19 mouse cellular contexts compared by ENCODE assay signal in genomic region chr13:97256849-97257379, GRCm38 (mm10). TPM values are rescaled to one million over a fixed set of nuclear protein-coding genes. Genes with fewer than 3 reads are reported as not detected.
A peak's percentile ranks its signal among the peaks of the same experiment; 100 is the strongest.
DNase-seq lines count a peak whose midpoint lies in the region; ATAC-seq lines count a peak whose summit lies in the region.
"Had no signal": no experiment of that assay in that cellular context is flagged by ENCODE, and none has a peak within 500 bp of the region (broad histone marks: within the 10 kb centered on the region; RNA-seq: fewer than 3 reads in every experiment).

No protein-coding gene starts in this region.

- DNase-seq in kidney, postnatal 4 days = no peak
- no peak for DNase-seq in right cerebral cortex, postnatal 25 days
- no peak for DNase-seq in natural killer cell, adult 2 months (ENCODE audit: low spot score in 2 of 2)
- no peak for DNase-seq in cerebellum, postnatal 4 days (ENCODE audit: low spot score in 2 of 2)
- DNase-seq: adrenal gland, postnatal 36 days; B cell, adult 2 months; cerebellum, adult 11-12 months; heart, adult 11 months; heart, postnatal 36 days; kidney, adult 9 months; thymus, postnatal 14 days had no signal

- 35% methylated on average over 12 of the region's 12 CpGs for WGBS in kidney, embryonic 15.5 days
- 22% methylated on average over 12 of the region's 12 CpGs for WGBS in forebrain, embryonic 13.5 days
- WGBS in neural tube, embryonic 13.5 days = 34% methylated on average over 12 of the region's 12 CpGs

- peaks cover 15% of the 10 kb centered on the region for H3K36me3 ChIP-seq in kidney, embryonic 15.5 days
- peaks cover 14% of the 10 kb centered on the region for H3K36me3 ChIP-seq in forebrain, embryonic 13.5 days (ENCODE audit: poor library complexity, severe bottlenecking)
- H3K36me3 ChIP-seq in neural tube, embryonic 13.5 days = peaks cover 15% of the 10 kb centered on the region
- H3K36me3 ChIP-seq: G1E had no signal

- no peaks in the 10 kb centered on the region for H3K9me3 ChIP-seq in kidney, embryonic 15.5 days (replicated peaks)
- no peaks in the 10 kb centered on the region for H3K9me3 ChIP-seq in forebrain, embryonic 13.5 days (replicated peaks)
- H3K9me3 ChIP-seq in neural tube, embryonic 13.5 days = no peaks in the 10 kb centered on the region
- H3K9me3 ChIP-seq: embryonic facial prominence, embryonic 15.5 days; G1E had no signal

- peaks cover 5% of the 10 kb centered on the region; the same call in 1 of the 2 replicates for H3K27me3 ChIP-seq in kidney, embryonic 15.5 days
- H3K27me3 ChIP-seq in forebrain, embryonic 13.5 days = no peaks in the 10 kb centered on the region
- no peaks in the 10 kb centered on the region for H3K27me3 ChIP-seq in neural tube, embryonic 13.5 days
- H3K27me3 ChIP-seq: embryonic facial prominence, embryonic 15.5 days had no signal

- no peak for ATAC-seq in kidney, embryonic 15.5 days (replicated peaks; ENCODE audit: low FRiP score)
- peak; percentile 5; the same call in 1 of the 2 replicates for ATAC-seq in forebrain, embryonic 13.5 days
- ATAC-seq in megakaryocyte progenitor cell, adult 5-6 weeks (replicated peaks; ENCODE audit: poor library complexity) = peak; percentile 38
- ATAC-seq in neural tube, embryonic 13.5 days (ENCODE audit: low read depth) = no peak

- 0 out of 2 replicates have a peak overlapping the region, but pooled peaks have one; percentile 1 for H3K27ac ChIP-seq in kidney, embryonic 15.5 days
- H3K27ac ChIP-seq in forebrain, embryonic 13.5 days = peak overlapping the region; percentile 92
- peak overlapping the region; percentile 1; the same call in 1 of the 2 replicates for H3K27ac ChIP-seq in neural tube, embryonic 13.5 days (replicated peaks)
- H3K27ac ChIP-seq: embryonic facial prominence, embryonic 15.5 days; liver, embryonic 14.5 days; macrophage had no signal

- peaks cover 27% of the 10 kb centered on the region for H3K4me1 ChIP-seq in kidney, embryonic 15.5 days
- H3K4me1 ChIP-seq in forebrain, embryonic 13.5 days = peaks cover 76% of the 10 kb centered on the region
- H3K4me1 ChIP-seq in neural tube, embryonic 13.5 days (replicated peaks) = peaks cover 70% of the 10 kb centered on the region

- H3K4me3 ChIP-seq in kidney, embryonic 15.5 days (replicated peaks) = no peak overlapping the region
- no peak overlapping the region for H3K4me3 ChIP-seq in forebrain, embryonic 13.5 days
- H3K4me3 ChIP-seq in neural tube, embryonic 13.5 days = no peak overlapping the region
- H3K4me3 ChIP-seq: embryonic facial prominence, embryonic 15.5 days had no signal

- no peak overlapping the region for H3K9ac ChIP-seq in kidney, embryonic 15.5 days
- 0 out of 2 replicates have a peak overlapping the region, but pooled peaks have one; percentile 14 for H3K9ac ChIP-seq in forebrain, embryonic 13.5 days
- H3K9ac ChIP-seq in neural tube, embryonic 13.5 days = no peak overlapping the region
- H3K9ac ChIP-seq: embryonic facial prominence, embryonic 15.5 days; liver, embryonic 14.5 days had no signal

- no peak overlapping the region for H3K4me2 ChIP-seq in kidney, embryonic 15.5 days
- H3K4me2 ChIP-seq in forebrain, embryonic 13.5 days = peak overlapping the region; percentile 32
- H3K4me2 ChIP-seq in neural tube, embryonic 13.5 days = no peak overlapping the region
- H3K4me2 ChIP-seq: embryonic facial prominence, embryonic 15.5 days had no signal

RNA-seq across cellular contexts. Expression of gene Enc1, which starts 16.0 kb away (rescaled TPM):
- 12.0 and 15.1 TPM in 2 replicates for polyA plus RNA-seq in kidney, embryonic 15.5 days (2015; fragmentation: Nextera tagmentation; extraction: Ambion mirVana)
- 44.4 and 45.2 TPM in 2 replicates for polyA plus RNA-seq in forebrain, embryonic 13.5 days (2015; fragmentation: Nextera tagmentation; extraction: Ambion mirVana)
- total RNA-seq in megakaryocyte progenitor cell, adult 5-6 weeks (2015) = 2.5 and 3.1 TPM in 2 replicates
- 2.6 and 4.0 TPM in 2 replicates for total RNA-seq in megakaryocyte progenitor cell, adult 5-6 weeks (2017)
- polyA plus RNA-seq in neural tube, embryonic 13.5 days (2015; fragmentation: Nextera tagmentation; extraction: Ambion mirVana) = 54.9 and 59.5 TPM in 2 replicates

RNA-seq across cellular contexts. Expression of gene Hexb, which starts 58.8 kb away (rescaled TPM):
- 34.6 and 36.7 TPM in 2 replicates for polyA plus RNA-seq in kidney, embryonic 15.5 days (2015; fragmentation: Nextera tagmentation; extraction: Ambion mirVana)
- polyA plus RNA-seq in forebrain, embryonic 13.5 days (2015; fragmentation: Nextera tagmentation; extraction: Ambion mirVana) = 21.4 and 21.6 TPM in 2 replicates
- total RNA-seq in megakaryocyte progenitor cell, adult 5-6 weeks (2015) = 47.2 and 54.0 TPM in 2 replicates
- 38.6 and 39.3 TPM in 2 replicates for total RNA-seq in megakaryocyte progenitor cell, adult 5-6 weeks (2017)
- polyA plus RNA-seq in neural tube, embryonic 13.5 days (2015; fragmentation: Nextera tagmentation; extraction: Ambion mirVana) = 42.7 and 44.7 TPM in 2 replicates

Comparison
In these comparisons a context has a peak if more than half of its experiments do, and no peak if none do; other contexts are left out.
1. ATAC-seq: peak in forebrain, embryonic 13.5 days (single experiment) and megakaryocyte progenitor cell, adult 5-6 weeks (single experiment); none in kidney, embryonic 15.5 days (single experiment) and neural tube, embryonic 13.5 days (single experiment).
2. H3K27ac ChIP-seq: peak in every context shown above with its lines; median percentile 92 in forebrain, embryonic 13.5 days; 1 in kidney, embryonic 15.5 days; 1 in neural tube, embryonic 13.5 days.